Mouse (Mus musculus) CD4-positive, CD25-positive, alpha-beta regulatory T cell (primary cell): ENCODE results near the gene P2rx3. TPM values are rescaled to one million over a fixed set of nuclear protein-coding genes. Genes with fewer than 3 reads are reported as not detected.

Experiments used
- polyA plus RNA-seq: library from polyadenylated mRNA; unstranded; fragments of 100-300 nt; shearing (Covaris generic); gene quantifications from one replicate; pipeline ENCODE4 v1.2.1, GENCODE M21; 2017

P2rx3 gene
- polyA plus RNA-seq, result 0.55 TPM

GRCm38 (mm10) chr2:85037047-85038026 lies at the start of gene P2rx3, which contains the start of gene Ssrp1:
P2rx3 (minus strand) TSS chr2:85037462.
Ssrp1 (plus strand) TSS chr2:85037234.

DNA sequence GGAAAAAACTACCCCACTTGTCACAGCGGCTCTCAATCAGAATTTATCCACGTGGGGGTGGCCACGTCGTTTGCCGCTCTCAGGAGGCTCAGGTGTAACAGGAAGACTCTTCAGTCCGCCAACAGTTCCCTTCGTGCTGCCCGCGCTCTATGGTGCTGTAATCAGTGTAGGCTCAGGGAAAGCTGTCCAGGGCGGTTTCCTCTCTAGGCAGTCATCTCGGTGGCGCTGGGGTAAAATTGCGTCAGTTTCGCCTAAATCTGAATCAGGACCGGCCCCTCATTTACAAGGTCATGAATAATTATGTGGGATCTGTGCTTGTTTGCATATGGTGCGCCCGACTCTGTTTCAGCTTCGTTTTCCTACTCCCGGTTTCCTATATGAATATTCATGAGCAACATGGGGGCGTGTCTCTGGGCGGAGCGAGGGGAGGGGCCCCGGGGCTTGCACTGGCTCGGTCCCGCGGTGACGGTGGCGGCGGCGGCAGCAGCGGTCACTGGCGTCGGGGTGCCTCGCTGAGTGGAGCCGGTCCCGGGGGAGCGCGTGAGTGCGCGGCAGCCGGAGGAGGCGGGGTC lies 10.4 kb upstream of the P2rx3 start, which contains the start of gene Tnks1bp1:
Gene Tnks1bp1, plus strand, starts transcription at position 427 of the 572 bp plus-strand sequence.

GRCm38 (mm10) chr2:84987930-84988329 lies 49.3 kb downstream of the P2rx3 start, which contains the start of gene Prg3:
Prg3 (plus strand) TSS chr2:84988215.

DNA sequence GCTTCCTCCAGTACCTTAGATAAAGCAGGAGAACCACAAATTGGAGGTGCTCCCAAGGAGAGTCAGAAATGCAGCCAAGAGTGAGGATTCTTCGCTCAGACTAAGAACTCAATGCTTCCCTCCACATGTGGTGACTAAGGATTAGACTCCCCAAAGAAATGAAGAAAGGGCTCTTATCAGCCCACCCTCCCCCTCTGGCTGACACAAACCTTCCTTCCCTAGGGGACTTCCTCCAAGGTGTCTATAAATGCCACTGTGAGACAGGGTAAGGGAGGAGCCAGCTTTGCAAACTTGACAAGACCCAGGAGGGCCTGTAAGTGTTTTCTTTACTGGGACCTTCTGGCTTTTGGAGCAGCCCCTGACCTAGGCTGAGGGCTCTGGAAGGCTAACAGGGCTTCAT lies 57.1 kb downstream of the P2rx3 start, which contains the start of gene Prg2:
Gene Prg2, plus strand, starts transcription at position 274 of the 400 bp plus-strand sequence.

Other genes with a start within 250 kb of the P2rx3 start
- gene Ube2l6, start 238.6 kb downstream of the P2rx3 start, polyA plus RNA-seq, result 32.8 TPM
- gene Smtnl1, start 214.8 kb downstream of the P2rx3 start, polyA plus RNA-seq, result not detected
- 31.1 TPM for gene Timm10, start 210.5 kb downstream of the P2rx3 start, polyA plus RNA-seq
- 7.9 TPM for gene Slc43a1, start 198.6 kb downstream of the P2rx3 start, polyA plus RNA-seq
- not detected for gene Rtn4rl2, start 150.8 kb downstream of the P2rx3 start, polyA plus RNA-seq
- 6.5 TPM for gene Slc43a3, start 100.9 kb downstream of the P2rx3 start, polyA plus RNA-seq
- not detected for gene Prg2, start 57.0 kb downstream of the P2rx3 start, polyA plus RNA-seq
- 0.26 TPM for gene Prg3, start 49.2 kb downstream of the P2rx3 start, polyA plus RNA-seq
- gene Ssrp1, start 228 bp downstream of the P2rx3 start, polyA plus RNA-seq, result 203 TPM
- 17.8 TPM for gene Tnks1bp1, start 10.6 kb upstream of the P2rx3 start, polyA plus RNA-seq
- not detected for gene Aplnr, start 98.8 kb upstream of the P2rx3 start, polyA plus RNA-seq
- gene Lrrc55, start 159.7 kb upstream of the P2rx3 start, polyA plus RNA-seq, result not detected